Mouse (Mus musculus): ENCODE measurements around the gene 1700022I11Rik. TPM values are rescaled to one million over a fixed set of nuclear protein-coding genes. Genes with fewer than 3 reads are reported as not detected.

The 1700022I11Rik gene
- total RNA-seq (2014; fragmentation: Nextera tagmentation) (not detected in 2 replicates), total RNA-seq (2017) (1.1 and 1.4 TPM in 2 replicates), polyA plus RNA-seq (2012) (0.15 TPM in 1 of 2 replicates, not detected in the other)

GRCm38 (mm10) chr4:42969304-42969703 lies at the start of gene 1700022I11Rik:
TSS of gene 1700022I11Rik (plus strand) at chr4:42969604.
- TF ChIP-seq TAL1 (conservative IDR thresholded peaks at IDR 0.05; ENCODE audit: low read depth, low read length) (no peak), GATA2 (IDR thresholded peaks at IDR 0.05; ENCODE audit: borderline replicate concordance, low read depth, low read length) (no peak)
- DNase-seq (ENCODE audit: low spot score) (no peak), ATAC-seq (ENCODE audit: extremely low read depth, insufficient number of reproducible peaks, low FRiP score, poor library complexity, severe bottlenecking) (no peak)
- no peak within 1 kb of the TSS for H3K4me3 ChIP-seq (ENCODE audit: low read depth, low read length)
- peaks cover 15% of the 10 kb centered on the region for H3K4me1 ChIP-seq (ENCODE audit: insufficient read depth, low read depth, low read length)
- peaks cover 46% of the 10 kb centered on the region for H3K27me3 ChIP-seq (ENCODE audit: insufficient read depth, low read length)
- no peaks in the 10 kb centered on the region for H3K36me3 ChIP-seq (replicated peaks)
- H3K9me3 ChIP-seq (replicated peaks): no peaks in the 10 kb centered on the region

DNA sequence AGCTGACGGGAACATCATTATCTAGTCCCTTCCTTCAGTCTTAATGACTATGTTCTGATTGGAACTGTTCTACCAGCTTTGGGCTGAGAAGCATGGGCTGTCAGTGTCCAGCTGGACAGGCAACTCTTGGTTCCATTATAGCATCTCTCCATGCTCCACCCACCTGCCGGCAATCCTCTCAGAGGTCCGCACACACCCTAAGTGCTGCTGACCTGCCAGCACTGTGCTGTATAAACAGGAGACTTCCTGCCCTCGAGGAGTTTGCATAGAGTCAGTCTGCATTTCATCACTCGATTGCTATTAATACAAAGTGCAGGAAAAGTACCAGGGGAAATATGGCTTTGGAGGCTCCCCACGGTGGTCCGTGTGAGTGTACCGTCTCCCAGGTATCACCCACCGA lies 48.7 kb upstream of the 1700022I11Rik start:
- TF ChIP-seq GATA1 (IDR thresholded peaks at IDR 0.05; ENCODE audit: borderline replicate concordance, low read length): no peak
- TF ChIP-seq GATA2 (IDR thresholded peaks at IDR 0.05; ENCODE audit: borderline replicate concordance, low read depth, low read length): no peak
- no peak for TF ChIP-seq POLR2AphosphoS5 (IDR thresholded peaks at IDR 0.05; ENCODE audit: insufficient replicate concordance, low read depth, low read length)
- TF ChIP-seq TAL1 (conservative IDR thresholded peaks at IDR 0.05; ENCODE audit: low read depth, low read length): no peak
- TF ChIP-seq CTCF (IDR thresholded peaks at IDR 0.05; ENCODE audit: low read depth, low read length): no peak
- H3K27me3 ChIP-seq (ENCODE audit: insufficient read depth, low read length): peaks cover 47% of the 10 kb centered on the region
- no peak for DNase-seq (ENCODE audit: low spot score)

DNA sequence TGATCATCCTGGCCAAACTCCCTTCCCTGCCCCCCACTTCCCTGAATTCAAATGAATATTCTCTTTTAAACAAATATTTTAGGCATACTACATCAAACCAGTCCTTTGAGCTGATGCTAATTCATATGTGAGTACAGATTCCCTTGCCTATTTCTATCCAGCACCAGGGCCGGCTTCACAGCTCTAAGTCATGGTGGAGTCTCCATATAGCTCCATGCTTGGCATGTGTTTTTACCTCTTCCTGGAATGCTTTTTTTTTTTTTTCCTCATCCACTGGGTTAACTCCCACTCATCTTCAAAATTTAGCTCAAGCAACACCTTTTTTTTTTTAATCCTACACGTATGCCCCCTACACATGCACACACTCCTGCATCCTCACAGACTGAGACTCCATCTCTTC lies 47.9 kb upstream of the 1700022I11Rik start:
- DNase-seq (ENCODE audit: low spot score) (no peak), ATAC-seq (ENCODE audit: extremely low read depth, insufficient number of reproducible peaks, low FRiP score, poor library complexity, severe bottlenecking) (no peak)
- Histone ChIP-seq H3K9me3 (replicated peaks) (no peaks in the 10 kb centered on the region), H3K27me3 (ENCODE audit: insufficient read depth, low read length) (peaks cover 40% of the 10 kb centered on the region), H3K36me3 (replicated peaks) (no peaks in the 10 kb centered on the region), H3K4me3 (ENCODE audit: low read depth, low read length) (no peak overlapping the region), H3K4me1 (ENCODE audit: insufficient read depth, low read depth, low read length) (peaks cover 16% of the 10 kb centered on the region)
- TF ChIP-seq TAL1 (conservative IDR thresholded peaks at IDR 0.05; ENCODE audit: low read depth, low read length): no peak
- TF ChIP-seq POLR2AphosphoS5 (IDR thresholded peaks at IDR 0.05; ENCODE audit: insufficient replicate concordance, low read depth, low read length): no peak
- no peak for TF ChIP-seq CTCF (IDR thresholded peaks at IDR 0.05; ENCODE audit: low read depth, low read length)
- no peak for TF ChIP-seq GATA2 (IDR thresholded peaks at IDR 0.05; ENCODE audit: borderline replicate concordance, low read depth, low read length)
- no peak for TF ChIP-seq GATA1 (IDR thresholded peaks at IDR 0.05; ENCODE audit: borderline replicate concordance, low read length)

More for the DNA sequence above, 48.7 kb upstream of the 1700022I11Rik start:
- Histone ChIP-seq H3K9me3 (replicated peaks) (no peaks in the 10 kb centered on the region), H3K4me3 (ENCODE audit: low read depth, low read length) (no peak overlapping the region), H3K36me3 (replicated peaks) (no peaks in the 10 kb centered on the region), H3K4me1 (ENCODE audit: insufficient read depth, low read depth, low read length) (peaks cover 19% of the 10 kb centered on the region)
- ATAC-seq (ENCODE audit: extremely low read depth, insufficient number of reproducible peaks, low FRiP score, poor library complexity, severe bottlenecking): no peak

GRCm38 (mm10) chr4:42922056-42922455 lies 47.3 kb upstream of the 1700022I11Rik start:
- Histone ChIP-seq H3K9me3 (replicated peaks) (no peaks in the 10 kb centered on the region), H3K27me3 (ENCODE audit: insufficient read depth, low read length) (peaks cover 36% of the 10 kb centered on the region), H3K4me1 (ENCODE audit: insufficient read depth, low read depth, low read length) (peaks cover 11% of the 10 kb centered on the region), H3K36me3 (replicated peaks) (no peaks in the 10 kb centered on the region), H3K4me3 (ENCODE audit: low read depth, low read length) (no peak overlapping the region)
- no peak for ATAC-seq (ENCODE audit: extremely low read depth, insufficient number of reproducible peaks, low FRiP score, poor library complexity, severe bottlenecking)
- TF ChIP-seq POLR2AphosphoS5 (IDR thresholded peaks at IDR 0.05; ENCODE audit: insufficient replicate concordance, low read depth, low read length) (no peak), CTCF (IDR thresholded peaks at IDR 0.05; ENCODE audit: low read depth, low read length) (no peak), GATA2 (IDR thresholded peaks at IDR 0.05; ENCODE audit: borderline replicate concordance, low read depth, low read length) (no peak), GATA1 (IDR thresholded peaks at IDR 0.05; ENCODE audit: borderline replicate concordance, low read length) (no peak), TAL1 (conservative IDR thresholded peaks at IDR 0.05; ENCODE audit: low read depth, low read length) (no peak)
- DNase-seq (ENCODE audit: low spot score): no peak

DNA sequence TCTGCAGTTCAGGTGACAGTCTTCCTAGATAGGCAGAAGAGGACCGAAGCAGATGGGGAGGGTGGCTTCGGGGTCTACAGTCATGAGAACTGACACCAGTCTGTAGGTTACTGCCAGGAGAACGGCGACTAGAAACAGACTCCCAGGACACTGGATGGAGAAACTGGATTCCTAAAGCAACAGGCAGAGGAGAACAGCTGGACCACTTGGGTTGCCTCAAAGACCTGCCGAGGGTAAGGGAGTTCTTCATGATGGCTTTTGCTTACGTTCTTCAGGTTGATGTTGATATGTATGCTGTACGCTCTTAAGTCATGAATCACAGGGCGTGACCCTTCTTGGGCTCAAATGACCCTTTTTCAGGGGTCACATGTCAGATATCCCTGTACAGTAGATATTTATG lies 46.9 kb upstream of the 1700022I11Rik start:
- no peak for DNase-seq (ENCODE audit: low spot score)
- no peaks in the 10 kb centered on the region for H3K9me3 ChIP-seq (replicated peaks)
- no peak for TF ChIP-seq POLR2AphosphoS5 (IDR thresholded peaks at IDR 0.05; ENCODE audit: insufficient replicate concordance, low read depth, low read length)
- no peak for TF ChIP-seq TAL1 (conservative IDR thresholded peaks at IDR 0.05; ENCODE audit: low read depth, low read length)
- TF ChIP-seq GATA1 (IDR thresholded peaks at IDR 0.05; ENCODE audit: borderline replicate concordance, low read length): no peak
- TF ChIP-seq CTCF (IDR thresholded peaks at IDR 0.05; ENCODE audit: low read depth, low read length): no peak
- TF ChIP-seq GATA2 (IDR thresholded peaks at IDR 0.05; ENCODE audit: borderline replicate concordance, low read depth, low read length): no peak
- no peaks in the 10 kb centered on the region for H3K36me3 ChIP-seq (replicated peaks)
- H3K27me3 ChIP-seq (ENCODE audit: insufficient read depth, low read length): peaks cover 33% of the 10 kb centered on the region
- ATAC-seq (ENCODE audit: extremely low read depth, insufficient number of reproducible peaks, low FRiP score, poor library complexity, severe bottlenecking): no peak
- H3K4me3 ChIP-seq (ENCODE audit: low read depth, low read length): no peak overlapping the region
- H3K4me1 ChIP-seq (ENCODE audit: insufficient read depth, low read depth, low read length): peaks cover 7% of the 10 kb centered on the region

DNA sequence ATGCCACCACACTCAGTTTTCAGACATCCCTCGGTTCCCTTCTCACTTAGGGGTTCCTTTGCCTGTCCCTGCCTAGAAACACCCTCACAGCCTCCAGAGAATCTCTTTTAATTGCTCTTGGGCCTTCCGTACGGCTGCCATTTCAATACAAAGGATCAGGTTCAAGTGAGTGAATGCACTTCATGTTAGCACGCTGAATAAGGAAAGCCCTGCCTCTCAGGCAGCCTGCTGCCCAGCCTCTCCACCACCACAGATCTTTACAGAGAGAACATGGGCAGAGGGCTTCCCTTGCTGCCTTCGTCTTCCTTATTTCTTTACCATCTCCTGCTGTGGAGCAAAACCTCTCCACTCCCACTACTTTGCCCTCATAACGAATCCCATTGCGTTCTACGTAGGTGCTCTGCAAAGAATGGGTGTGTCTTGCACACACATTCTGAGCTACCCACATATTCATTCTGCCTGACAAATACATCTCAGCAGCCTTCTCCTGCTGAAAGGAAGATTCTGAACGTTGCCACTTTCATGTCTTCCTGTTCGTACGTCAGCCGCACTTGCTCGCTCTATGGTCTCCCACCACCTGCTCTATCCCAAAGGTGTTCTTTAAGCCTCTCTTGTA lies 45.2 kb upstream of the 1700022I11Rik start:
- Histone ChIP-seq H3K27me3 (ENCODE audit: insufficient read depth, low read length) (peaks cover 16% of the 10 kb centered on the region), H3K9me3 (replicated peaks) (peaks cover 3% of the 10 kb centered on the region; the same call in 1 of the 2 replicates), H3K36me3 (replicated peaks) (no peaks in the 10 kb centered on the region), H3K4me1 (ENCODE audit: insufficient read depth, low read depth, low read length) (0 out of 2 replicates have a peak, but pooled peaks cover 3% of the 10 kb centered on the region), H3K4me3 (ENCODE audit: low read depth, low read length) (no peak overlapping the region)
- TF ChIP-seq POLR2AphosphoS5 (IDR thresholded peaks at IDR 0.05; ENCODE audit: insufficient replicate concordance, low read depth, low read length): no peak
- TF ChIP-seq TAL1 (conservative IDR thresholded peaks at IDR 0.05; ENCODE audit: low read depth, low read length): no peak
- TF ChIP-seq CTCF (IDR thresholded peaks at IDR 0.05; ENCODE audit: low read depth, low read length): no peak
- TF ChIP-seq GATA1 (IDR thresholded peaks at IDR 0.05; ENCODE audit: borderline replicate concordance, low read length): no peak
- TF ChIP-seq GATA2 (IDR thresholded peaks at IDR 0.05; ENCODE audit: borderline replicate concordance, low read depth, low read length): no peak
- no peak for ATAC-seq (ENCODE audit: extremely low read depth, insufficient number of reproducible peaks, low FRiP score, poor library complexity, severe bottlenecking)
- DNase-seq (ENCODE audit: low spot score): no peak
